Mouse (Mus musculus) ZHBTc4 (cell line): ENCODE measurements at regions not wholly inside any gene's neighbourhood (a gene's known extent, or its start where the extent isn't known, plus 50 kb on each side); places are given as distances from the start of the nearest gene placed in this dataset.

ENCODE experiments used
- DNase-seq: peaks from one replicate; pipeline ENCODE4 v3.0.0-alpha.2; 2011; ENCODE audit warnings: low read depth, low spot score

GRCm38 (mm10) chr7:143951172-143951571, 50.6 kb upstream of the Shank2 start:
- peak; percentile 7 for DNase-seq
